Mouse (Mus musculus) embryonic facial prominence, embryonic 12.5 days (tissue): Measurements from ENCODE around the gene Adamts15. TPM values are rescaled to one million over a fixed set of nuclear protein-coding genes. Genes with fewer than 3 reads are reported as not detected.

Experiments used
- ATAC-seq: fragments of 200-750 bp; cut with Nextera tagmentation; 2 replicates; pipeline ENCODE4 v1.8.0; 2017; ENCODE audit not compliant: insufficient number of reproducible peaks, insufficient read depth, low FRiP score, low TSS enrichment
- H3K27ac ChIP-seq: fragments of 300-500 bp; sonication (generic); 2 replicates; pipeline ENCODE4 v1.5.1; 2016; ENCODE audit warnings: mild to moderate bottlenecking
- H3K27me3 ChIP-seq: fragments of 300-500 bp; sonication (generic); 2 replicates; pipeline ENCODE4 v1.6.1; 2016; ENCODE audit warnings: mild to moderate bottlenecking, moderate library complexity
- H3K36me3 ChIP-seq: fragments of 300-500 bp; sonication (generic); 2 replicates; pipeline ENCODE4 v1.6.1; 2016; ENCODE audit warnings: mild to moderate bottlenecking
- H3K4me1 ChIP-seq: fragments of 300-500 bp; sonication (generic); 2 replicates; pipeline ENCODE4 v1.6.1; 2016
- H3K4me2 ChIP-seq: fragments of 300-500 bp; sonication (generic); replicated peaks from 2 replicates; pipeline ENCODE4 v1.6.1; 2016; ENCODE audit warnings: mild to moderate bottlenecking, moderate library complexity
- H3K4me3 ChIP-seq: fragments of 300-500 bp; sonication (generic); 2 replicates; pipeline ENCODE4 v1.5.1; 2016; ENCODE audit warnings: mild to moderate bottlenecking
- H3K9ac ChIP-seq: fragments of 300-500 bp; sonication (generic); 2 replicates; pipeline ENCODE4 v1.6.1; 2016; ENCODE audit warnings: mild to moderate bottlenecking, moderate library complexity
- H3K9me3 ChIP-seq: fragments of 300-500 bp; sonication (generic); 2 replicates; pipeline ENCODE4 v1.6.1; 2016; ENCODE audit warnings: mild to moderate bottlenecking, moderate library complexity
- WGBS: fragments of 180-500 bp; shearing (Covaris S2); methylation state at CpG from one replicate; pipeline ENCODE4 v1.1.7; 2016; 5-methylcytosine and 5-hydroxymethylcytosine counted together
- polyA plus RNA-seq: library from polyadenylated mRNA; unstranded; fragments of >200 nt; fragmentation: Nextera tagmentation; extraction: Ambion mirVana; gene quantifications from 2 replicates; pipeline ENCODE4 v1.2.1, GENCODE M21; 2016

Adamts15 gene
- polyA plus RNA-seq, 1 experiment from 2014 or later: 22.4 TPM

- 87% methylated on average over 3 of the region's 3 CpGs for WGBS
- Histone ChIP-seq H3K27me3 (peaks cover 26% of the 10 kb centered on the region), H3K4me2 (no peak overlapping the region), H3K4me3 (no peak overlapping the region), H3K9me3 (no peaks in the 10 kb centered on the region), H3K4me1 (0 out of 2 replicates have a peak, but pooled peaks cover 5% of the 10 kb centered on the region), H3K9ac (no peak overlapping the region), H3K36me3 (no peaks in the 10 kb centered on the region), H3K27ac (no peak overlapping the region)
- no peak for ATAC-seq
Observed at GRCm38 (mm10) chr9:30949422-30949821, 27.2 kb upstream of the Adamts15 start.

- 0 out of 2 replicates have a peak, but pooled peaks cover 15% of the 10 kb centered on the region for H3K4me1 ChIP-seq
- no peak for ATAC-seq
- no peaks in the 10 kb centered on the region for H3K36me3 ChIP-seq
- H3K9me3 ChIP-seq: no peaks in the 10 kb centered on the region
- H3K27ac ChIP-seq: no peak overlapping the region
- no peak overlapping the region for H3K9ac ChIP-seq
- no peak overlapping the region for H3K4me3 ChIP-seq
- H3K27me3 ChIP-seq: peaks cover 61% of the 10 kb centered on the region
- no peak overlapping the region for H3K4me2 ChIP-seq
- WGBS: 60% methylated on average over 1 of the region's 1 CpGs
Observed at GRCm38 (mm10) chr9:30945276-30945675, 23.0 kb upstream of the Adamts15 start.

- Histone ChIP-seq H3K4me3 (no peak overlapping the region), H3K4me2 (no peak overlapping the region)
- 32% methylated on average over 1 of the region's 1 CpGs for WGBS
Observed at GRCm38 (mm10) chr9:30944234-30944633, 22.0 kb upstream of the Adamts15 start.

GRCm38 (mm10) chr9:30943341-30943740 is 21.1 kb upstream of the Adamts15 start:
- Histone ChIP-seq H3K27ac (no peak overlapping the region), H3K4me1 (0 out of 2 replicates have a peak, but pooled peaks cover 13% of the 10 kb centered on the region), H3K9ac (peak overlapping the region; percentile 57), H3K4me2 (peak overlapping the region; percentile 100), H3K9me3 (no peaks in the 10 kb centered on the region), H3K27me3 (peaks cover 63% of the 10 kb centered on the region), H3K36me3 (no peaks in the 10 kb centered on the region), H3K4me3 (peak overlapping the region; percentile 59)
- WGBS: 2% methylated on average over 14 of the region's 14 CpGs
- ATAC-seq: no peak

More at GRCm38 (mm10) chr9:30944234-30944633, 22.0 kb upstream of the Adamts15 start:
- H3K27me3 ChIP-seq: peaks cover 61% of the 10 kb centered on the region
- H3K27ac ChIP-seq: no peak overlapping the region
- 0 out of 2 replicates have a peak, but pooled peaks cover 13% of the 10 kb centered on the region for H3K4me1 ChIP-seq
- no peak for ATAC-seq
- no peaks in the 10 kb centered on the region for H3K36me3 ChIP-seq
- H3K9me3 ChIP-seq: no peaks in the 10 kb centered on the region
- H3K9ac ChIP-seq: no peak overlapping the region

GRCm38 (mm10) chr9:30942512-30943313 is 20.5 kb upstream of the Adamts15 start, which contains the start of gene Adamts8:
Gene Adamts8 (plus strand): TSS chr9:30942562.
- under 1% methylated on average over 79 of the region's 96 CpGs for WGBS
- H3K9ac ChIP-seq: peak within 1 kb of the TSS; percentile 57
- no peaks in the 10 kb centered on the region for H3K36me3 ChIP-seq
- H3K4me2 ChIP-seq: peak within 1 kb of the TSS; percentile 100
- peaks cover 63% of the 10 kb centered on the region for H3K27me3 ChIP-seq
- H3K27ac ChIP-seq: no peak within 1 kb of the TSS
- H3K9me3 ChIP-seq: no peaks in the 10 kb centered on the region
- 0 out of 2 replicates have a peak, but pooled peaks cover 13% of the 10 kb centered on the region for H3K4me1 ChIP-seq
- ATAC-seq: peak; percentile 78
- H3K4me3 ChIP-seq: peak within 1 kb of the TSS; percentile 59

- WGBS: 5% methylated on average over 6 of the region's 6 CpGs
- Histone ChIP-seq H3K4me1 (0 out of 2 replicates have a peak, but pooled peaks cover 13% of the 10 kb centered on the region), H3K4me3 (no peak overlapping the region), H3K27me3 (peaks cover 46% of the 10 kb centered on the region), H3K9ac (no peak overlapping the region), H3K27ac (no peak overlapping the region), H3K36me3 (no peaks in the 10 kb centered on the region), H3K4me2 (no peak overlapping the region), H3K9me3 (no peaks in the 10 kb centered on the region)
- ATAC-seq: no peak
Observed at GRCm38 (mm10) chr9:30940328-30940727, 18.1 kb upstream of the Adamts15 start.

GRCm38 (mm10) chr9:30936674-30937438 is 14.6 kb upstream of the Adamts15 start:
- no peak overlapping the region for H3K27ac ChIP-seq
- H3K9ac ChIP-seq: no peak overlapping the region
- 0 out of 2 replicates have a peak, but pooled peaks have one; percentile 50 for ATAC-seq
- WGBS: 34% methylated on average over 9 of the region's 9 CpGs
- no peaks in the 10 kb centered on the region for H3K9me3 ChIP-seq
- H3K36me3 ChIP-seq: no peaks in the 10 kb centered on the region
- H3K4me3 ChIP-seq: no peak overlapping the region
- H3K4me1 ChIP-seq: no peaks in the 10 kb centered on the region
- H3K4me2 ChIP-seq: no peak overlapping the region
- peaks cover 16% of the 10 kb centered on the region for H3K27me3 ChIP-seq

GRCm38 (mm10) chr9:30934827-30935226 is 12.6 kb upstream of the Adamts15 start:
- Histone ChIP-seq H3K9ac (no peak overlapping the region), H3K27me3 (peaks cover 2% of the 10 kb centered on the region; the same call in 1 of the 2 replicates), H3K36me3 (no peaks in the 10 kb centered on the region), H3K9me3 (no peaks in the 10 kb centered on the region), H3K4me1 (no peaks in the 10 kb centered on the region), H3K4me2 (no peak overlapping the region), H3K4me3 (no peak overlapping the region), H3K27ac (no peak overlapping the region)
- no peak for ATAC-seq
- 56% methylated on average over 6 of the region's 6 CpGs for WGBS

GRCm38 (mm10) chr9:30932346-30932745 is 10.1 kb upstream of the Adamts15 start:
- Histone ChIP-seq H3K9me3 (no peaks in the 10 kb centered on the region), H3K9ac (no peak overlapping the region), H3K4me3 (no peak overlapping the region), H3K27ac (no peak overlapping the region), H3K36me3 (no peaks in the 10 kb centered on the region), H3K4me1 (no peaks in the 10 kb centered on the region), H3K4me2 (no peak overlapping the region), H3K27me3 (no peaks in the 10 kb centered on the region)
- WGBS: 73% methylated on average over 4 of the region's 4 CpGs
- ATAC-seq: no peak

- Histone ChIP-seq H3K27me3 (no peaks in the 10 kb centered on the region), H3K27ac (no peak overlapping the region), H3K4me1 (no peaks in the 10 kb centered on the region), H3K9ac (no peak overlapping the region), H3K4me2 (no peak overlapping the region), H3K36me3 (no peaks in the 10 kb centered on the region), H3K4me3 (no peak overlapping the region), H3K9me3 (no peaks in the 10 kb centered on the region)
- ATAC-seq: no peak
- WGBS: 90% methylated on average over 2 of the region's 2 CpGs
Observed at GRCm38 (mm10) chr9:30928759-30929158, 6.5 kb upstream of the Adamts15 start.

- Histone ChIP-seq H3K4me2 (peak overlapping the region; percentile 93), H3K27me3 (peaks cover 15% of the 10 kb centered on the region), H3K9me3 (no peaks in the 10 kb centered on the region), H3K9ac (peak overlapping the region; percentile 67), H3K4me1 (peaks cover 21% of the 10 kb centered on the region), H3K36me3 (no peaks in the 10 kb centered on the region), H3K4me3 (peak overlapping the region; percentile 52), H3K27ac (0 out of 2 replicates have a peak overlapping the region, but pooled peaks have one; percentile 20)
- ATAC-seq: 0 out of 2 replicates have a peak, but pooled peaks have one; percentile 7
- 4% methylated on average over 56 of the region's 56 CpGs for WGBS
Observed at GRCm38 (mm10) chr9:30921261-30922103, 770 bp downstream of the Adamts15 start.
